Mouse (Mus musculus) heart, adult 2 months (tissue): ENCODE results near the gene Spg20.

ENCODE experiments used
- CTCF ChIP-seq: fragments of 200-600 bp; IDR thresholded peaks from 2 replicates; pipeline ENCODE4 v1.8.1; 2022; ENCODE audit warnings: antibody characterized with exemption, mild to moderate bottlenecking, moderate library complexity
- EP300 ChIP-seq: fragments of 200-500 bp; IDR thresholded peaks from 2 replicates; pipeline ENCODE4 v1.6.1; 2011; ENCODE audit warnings: low read depth, low read length, control low read depth; ENCODE audit not compliant: insufficient read depth
- POLR2A ChIP-seq: fragments of 200-500 bp; IDR thresholded peaks from 2 replicates; pipeline ENCODE4 v1.6.1; 2011; ENCODE audit warnings: mild to moderate bottlenecking, low read depth, low read length, control low read depth; ENCODE audit not compliant: insufficient read depth

- TF ChIP-seq CTCF (no peak), POLR2A (no peak), EP300 (no peak)
These were observed 25.0 kb upstream of the Spg20 start for GRCm38 (mm10) chr3:55086948-55087347.
